Mouse (Mus musculus) c-Kit-positive CD71-positive TER-119-positive erythroid progenitor cells, embryonic 14.5 days (primary cell): ENCODE measurements around the gene Timm23.
"Not testable (repeated sequence)": the region's sequence is repeated elsewhere in the genome, so short reads cannot be mapped to it uniquely, and the experiment has no call there.

ENCODE experiments used
- DNase-seq: peaks from one replicate; pipeline ENCODE4 v3.0.0-alpha.2; 2013; ENCODE audit warnings: low spot score

Timm23 gene

DNA sequence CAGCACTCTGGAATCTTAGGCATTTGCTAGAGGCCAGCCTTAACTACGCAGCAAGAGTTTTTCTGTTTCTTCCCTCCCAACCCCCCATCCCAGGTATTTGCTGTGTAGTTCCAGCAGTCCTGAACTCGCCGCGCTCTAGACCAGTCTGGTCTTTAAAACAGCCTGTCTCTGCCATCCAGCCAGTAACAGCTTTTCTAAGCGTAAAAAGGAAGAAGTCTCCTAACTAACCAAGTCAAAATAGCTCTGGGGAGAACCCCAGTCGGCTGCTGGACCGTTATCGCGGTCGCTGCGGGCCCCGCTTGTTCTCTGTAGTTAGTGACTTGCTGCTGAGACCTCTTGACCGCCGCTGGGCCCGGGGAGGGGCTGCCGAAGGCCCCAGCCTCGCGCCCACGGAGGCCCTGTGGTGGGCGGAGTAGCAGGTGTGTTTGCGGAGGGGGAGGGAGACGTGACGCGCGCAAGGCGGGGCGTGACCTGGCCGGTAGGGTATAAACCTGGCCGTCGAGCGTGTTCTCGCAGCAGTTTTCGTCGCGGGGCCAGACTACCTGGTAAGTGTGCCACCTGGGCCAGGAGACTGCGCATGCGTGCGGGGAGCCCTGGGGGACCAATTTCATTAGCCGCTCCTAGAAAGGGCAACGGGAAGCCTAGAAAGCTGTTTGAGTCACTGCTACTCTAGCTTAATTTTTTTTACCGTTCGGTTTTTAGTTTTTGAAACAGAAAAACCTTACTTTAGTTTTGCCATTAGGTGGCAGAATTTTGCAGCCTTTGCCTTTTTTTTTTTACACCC lies 36.2 kb downstream of the Timm23 start:
- peak; percentile 78 for DNase-seq

DNA sequence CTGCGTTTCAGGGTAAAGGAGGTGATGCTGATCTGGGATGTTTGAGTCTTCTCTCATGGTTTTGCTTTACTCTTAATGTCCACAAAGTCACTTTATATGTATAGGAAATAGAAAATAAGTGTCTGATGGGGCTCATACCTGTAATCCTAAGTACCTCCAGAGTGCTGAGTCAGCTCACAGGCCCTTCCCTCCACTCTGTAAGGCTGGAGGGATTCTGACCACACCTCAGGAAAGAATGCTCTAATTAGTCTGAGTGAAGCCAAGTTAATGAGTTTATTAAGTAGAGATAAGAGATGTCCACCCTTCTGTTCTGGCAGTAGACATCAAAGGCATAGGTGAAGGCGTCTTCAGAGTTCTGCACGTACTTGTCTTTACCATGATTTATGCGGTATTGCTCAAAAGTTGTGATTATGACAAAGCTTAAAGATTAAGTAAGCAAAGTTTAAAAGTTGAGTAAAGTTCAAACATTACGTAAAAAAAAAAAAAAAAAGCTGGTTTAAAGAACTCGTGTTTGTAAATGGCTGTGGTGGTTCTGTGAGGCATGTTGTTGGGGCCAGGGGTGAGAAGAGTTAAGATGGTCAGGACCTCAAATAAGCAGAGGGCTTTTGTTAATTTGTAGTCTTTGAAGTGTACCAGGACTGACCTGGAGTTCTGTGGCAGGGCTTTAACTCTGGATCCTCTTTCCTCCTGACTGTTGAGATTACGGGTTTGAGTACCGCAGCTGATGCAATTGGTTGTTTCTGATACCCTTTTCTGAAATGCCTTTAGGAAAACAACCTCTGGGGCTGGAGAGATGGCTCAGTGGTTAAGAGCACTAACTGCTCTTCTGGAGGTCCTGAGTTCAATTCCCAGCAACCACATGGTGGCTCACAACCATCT lies 37.3 kb downstream of the Timm23 start:
- DNase-seq, result no peak

DNA sequence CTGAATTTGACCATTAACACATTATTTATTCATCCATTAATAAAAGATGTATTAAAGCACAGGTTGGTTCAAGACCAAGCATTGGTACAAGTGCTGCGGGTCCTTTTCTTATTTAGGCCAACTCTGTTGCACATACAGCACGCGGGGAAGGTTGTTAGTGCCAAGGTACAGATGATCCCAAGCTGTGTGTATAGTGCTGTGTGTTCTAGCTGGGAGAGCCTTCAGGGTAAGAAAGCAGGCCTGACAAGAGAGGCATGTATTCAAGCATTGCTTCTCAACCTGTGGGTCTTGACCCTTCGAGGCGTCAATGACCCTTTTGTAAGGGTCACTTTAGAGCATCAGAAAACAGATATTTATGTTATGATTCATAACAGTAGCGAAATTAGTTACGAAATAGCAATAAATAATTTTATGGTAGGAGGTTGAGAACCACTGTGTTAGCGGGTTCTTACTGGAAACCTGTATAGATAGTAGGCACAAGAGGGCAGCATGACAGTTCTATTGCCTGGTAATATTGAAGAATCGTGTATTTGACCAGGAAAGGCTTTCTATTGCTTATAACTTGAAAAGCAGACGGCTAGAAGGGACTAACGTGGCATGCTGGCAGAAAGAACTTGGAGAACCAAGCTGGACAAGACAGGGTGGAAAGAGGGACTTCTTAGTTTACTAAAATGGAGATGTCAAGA lies 38.4 kb downstream of the Timm23 start:
- no peak for DNase-seq

DNA sequence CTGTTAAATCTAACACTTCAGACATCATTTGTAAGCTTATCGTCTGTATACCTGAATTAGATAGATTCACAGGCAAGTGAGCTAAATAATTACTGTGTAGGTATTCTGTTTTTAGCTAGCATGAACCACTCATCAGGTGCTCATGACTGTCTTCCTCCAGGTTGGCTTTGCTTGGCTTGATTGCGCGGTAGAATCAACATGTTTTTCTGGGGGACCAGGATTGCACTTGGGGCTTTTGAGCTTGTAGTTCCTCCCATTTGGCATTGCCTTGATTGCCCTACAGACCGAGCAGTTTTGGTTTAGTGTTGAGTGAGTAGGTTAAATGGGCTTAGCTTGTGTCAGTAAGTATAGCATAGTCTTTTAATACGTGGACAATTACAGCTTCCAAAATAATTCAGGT lies 39.5 kb downstream of the Timm23 start:
- DNase-seq, result no peak

GRCm38 (mm10) chr14:32161090-32161885 lies 40.4 kb downstream of the Timm23 start:
- peak; percentile 56 for DNase-seq

DNA sequence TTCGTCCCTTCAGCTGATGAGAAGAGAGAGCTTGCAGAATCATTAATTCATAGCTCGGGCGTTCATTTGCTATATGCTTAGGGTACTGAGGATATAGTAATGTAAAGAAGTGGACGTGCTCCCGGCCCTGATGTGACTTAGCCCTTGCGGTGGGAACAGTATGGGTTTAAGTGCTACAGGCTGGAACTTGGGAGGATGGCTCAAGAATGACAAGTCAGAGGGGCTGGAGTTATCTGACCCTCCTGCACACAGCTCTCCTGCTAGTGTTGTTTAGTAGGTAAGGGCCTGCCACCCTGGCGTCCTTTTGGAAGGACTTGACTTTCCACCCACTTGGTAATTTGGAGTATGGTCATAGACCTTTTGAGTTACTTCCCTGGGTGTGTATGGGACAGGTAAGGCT lies 41.1 kb downstream of the Timm23 start:
- peak; percentile 37 for DNase-seq

DNA sequence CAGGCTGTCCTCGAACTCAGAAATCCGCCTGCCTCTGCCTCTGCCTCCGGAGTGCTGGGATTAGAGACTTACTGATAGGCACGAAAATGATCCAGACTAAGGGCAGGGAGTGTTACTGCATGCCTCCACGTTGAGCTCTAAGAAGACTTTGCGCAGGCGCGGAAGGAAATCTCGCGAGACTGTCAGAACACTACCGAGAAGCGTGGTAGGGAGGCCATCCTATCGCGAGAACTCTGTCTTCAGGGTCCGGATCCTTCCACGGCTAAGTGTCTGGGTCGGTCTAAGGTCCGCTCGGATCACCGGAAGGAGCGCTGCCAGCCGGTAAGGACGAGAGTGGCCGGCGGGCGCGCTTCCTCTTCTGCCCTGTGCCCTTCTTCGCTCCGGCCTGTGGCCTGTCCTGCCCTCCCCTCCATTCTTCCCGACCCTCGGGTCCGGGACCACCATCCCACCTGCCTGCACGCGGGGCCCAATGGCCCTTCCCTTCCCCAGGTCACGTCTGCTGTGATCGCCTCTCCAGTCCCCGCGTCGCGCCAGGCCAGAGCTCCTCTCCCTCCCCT lies 41.9 kb downstream of the Timm23 start, which contains the start of gene Ncoa4:
Gene Ncoa4 (plus strand): TSS at position 176 of the 557 bp plus-strand sequence.
- peak; percentile 100 for DNase-seq

DNA sequence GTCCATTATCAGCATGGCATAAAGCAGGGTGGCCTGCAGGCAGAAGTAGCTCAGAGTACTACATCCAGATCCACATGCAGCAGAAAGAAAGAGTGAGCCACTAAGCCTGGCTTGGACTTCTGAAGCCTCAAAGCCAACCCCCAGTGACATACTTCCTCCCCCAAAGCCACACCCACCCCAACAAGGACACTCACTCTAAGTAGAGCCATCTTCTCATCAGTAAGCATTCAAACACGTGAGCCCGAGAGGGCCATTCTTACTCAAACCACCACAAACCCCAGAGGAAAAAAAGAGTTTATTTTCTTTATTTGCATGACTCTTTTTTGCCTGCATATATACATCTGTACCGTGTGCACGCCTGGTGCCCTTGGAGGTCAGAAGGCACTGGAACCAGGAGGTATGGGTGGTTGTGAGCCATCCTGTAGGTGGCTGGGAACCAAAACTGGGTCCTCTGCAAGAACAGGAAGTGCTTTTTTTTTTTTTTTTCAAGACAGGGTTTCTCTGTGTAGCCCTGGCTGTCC lies 42.5 kb downstream of the Timm23 start:
- peak; percentile 37 for DNase-seq

DNA sequence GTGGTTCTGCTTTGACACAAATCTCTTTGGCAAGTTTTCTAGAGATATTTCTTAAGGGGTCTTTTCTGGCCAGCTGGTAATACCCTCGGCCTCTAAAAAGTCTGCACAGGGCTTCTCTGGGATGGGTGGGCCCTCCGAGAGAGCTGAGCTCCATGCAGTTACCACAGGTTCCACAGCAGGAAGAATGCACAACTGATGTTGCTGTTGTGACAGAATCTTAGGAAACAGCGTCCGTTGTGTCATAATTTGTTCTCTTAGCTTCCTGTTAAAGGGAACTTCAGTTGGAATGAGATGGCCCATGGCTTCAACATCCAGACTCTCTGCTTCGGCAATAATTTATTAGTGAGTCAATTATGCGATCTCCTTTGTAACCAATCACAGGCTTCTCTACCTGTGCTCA lies 46.9 kb downstream of the Timm23 start:
- no peak for DNase-seq

DNA sequence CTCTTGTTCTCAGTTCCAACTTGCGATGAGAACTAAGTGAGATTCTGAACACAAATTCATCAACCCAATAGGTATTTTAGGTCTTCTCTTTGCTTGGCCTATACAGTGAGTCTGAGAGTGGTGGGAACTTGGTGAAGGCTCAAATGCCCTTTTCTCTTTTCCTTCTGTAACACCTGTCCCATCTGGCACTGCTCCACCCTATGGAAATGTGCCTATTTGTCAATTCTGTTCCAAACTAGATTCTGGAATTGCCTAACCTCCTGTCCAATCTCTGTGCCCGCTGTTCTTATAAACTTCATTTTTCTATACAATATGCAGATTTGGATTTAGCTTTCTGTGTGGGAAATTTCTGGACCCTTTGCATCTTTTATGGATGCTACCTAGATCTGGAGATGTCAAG lies 48.5 kb downstream of the Timm23 start:
- no peak for DNase-seq

- DNase-seq, result no peak
Measured at GRCm38 (mm10) chr14:32152243-32152965, 49.3 kb downstream of the Timm23 start.

GRCm38 (mm10) chr14:32150872-32151271 lies 50.8 kb downstream of the Timm23 start:
- no peak for DNase-seq

- no peak for DNase-seq
Measured at GRCm38 (mm10) chr14:32146578-32146977, 55.1 kb downstream of the Timm23 start.

GRCm38 (mm10) chr14:32145809-32146511 lies 55.7 kb downstream of the Timm23 start:
- DNase-seq, result peak; percentile 91

GRCm38 (mm10) chr14:32145401-32145800 lies 56.3 kb downstream of the Timm23 start:
- no peak for DNase-seq

DNA sequence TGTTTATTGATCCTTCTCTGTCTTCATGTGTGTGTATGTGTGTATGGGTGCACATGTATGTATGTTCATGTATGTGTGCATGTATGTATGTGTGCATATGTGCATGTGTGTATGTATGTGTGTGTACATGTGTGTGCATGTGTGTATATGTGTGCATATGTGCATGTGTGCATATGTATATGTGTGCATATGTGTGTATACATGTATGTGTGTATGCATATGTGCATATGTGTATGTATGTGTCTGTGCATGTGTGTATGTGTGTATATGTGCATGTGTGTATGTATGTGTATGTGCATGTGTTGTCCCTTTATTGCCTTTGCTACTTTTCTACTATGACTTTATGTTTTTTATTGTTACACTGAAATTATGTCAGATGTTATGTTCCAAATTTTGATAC lies 57.0 kb downstream of the Timm23 start:
- no peak for DNase-seq

- no peak for DNase-seq
Measured at GRCm38 (mm10) chr14:32141723-32142122, 60.0 kb downstream of the Timm23 start, which contains the start of gene Msmb. Gene Msmb, plus strand, starts transcription at chr14:32142023.

DNA sequence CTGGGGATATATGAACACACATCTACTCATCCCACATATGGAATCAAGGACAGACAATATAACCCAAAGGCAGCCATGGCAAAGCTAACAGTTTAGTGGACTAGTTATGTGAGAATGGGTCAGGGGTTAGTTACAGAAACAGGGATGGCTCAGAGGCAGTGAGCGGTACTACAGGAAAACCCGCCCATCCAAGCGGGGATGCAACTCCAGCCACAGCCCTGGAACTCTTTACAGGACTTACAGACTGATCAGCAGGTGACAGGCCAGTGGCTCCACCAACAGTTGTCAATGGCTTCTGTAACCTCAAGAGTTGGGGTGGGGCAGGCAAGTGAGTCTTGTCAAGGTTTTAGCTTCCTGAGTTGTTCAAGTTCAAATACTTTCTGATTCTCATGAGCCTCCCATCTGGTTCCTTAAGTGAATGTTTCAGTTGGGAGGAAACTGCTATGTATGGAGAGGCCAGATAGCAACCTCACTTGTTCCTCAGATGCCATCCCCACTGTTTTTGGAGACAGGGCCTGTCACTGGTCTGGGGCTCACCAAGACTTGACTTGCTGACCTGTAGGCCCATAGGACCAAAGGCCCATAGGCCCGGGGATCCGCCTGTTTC lies 61.2 kb downstream of the Timm23 start:
- no peak for DNase-seq

- not testable (repeated sequence) for DNase-seq
Measured at GRCm38 (mm10) chr14:32136467-32136866, 65.2 kb downstream of the Timm23 start.
